In genomic region chr12:27339171-27339751, GRCm38 (mm10) we compare ENCODE assay signal across 8 mouse cellular contexts. TPM values are rescaled to one million over a fixed set of nuclear protein-coding genes. Genes with fewer than 3 reads are reported as not detected.
DNase-seq lines count a peak whose midpoint lies in the region; ATAC-seq lines count a peak whose summit lies in the region.

No protein-coding gene starts in this region.

- H3K27ac ChIP-seq in forebrain, embryonic 11.5 days (ENCODE audit: low read depth, low read length) = peak overlapping the region; percentile 91
- peak overlapping the region; percentile 94 for H3K27ac ChIP-seq in hindbrain, embryonic 11.5 days (ENCODE audit: low read depth, low read length)

- no peaks in the 10 kb centered on the region for H3K9me3 ChIP-seq in forebrain, embryonic 11.5 days (ENCODE audit: control insufficient read depth, low read length)
- H3K9me3 ChIP-seq in hindbrain, embryonic 11.5 days (ENCODE audit: control insufficient read depth, low read length) = no peaks in the 10 kb centered on the region

- under 1% methylated on average over 47 of the region's 47 CpGs for WGBS in forebrain, embryonic 11.5 days
- 0% methylated on average over 45 of the region's 47 CpGs for WGBS in hindbrain, embryonic 11.5 days

- peak overlapping the region; percentile 100 for H3K4me3 ChIP-seq in forebrain, embryonic 11.5 days (ENCODE audit: low read depth, low read length)
- peak overlapping the region; percentile 100 for H3K4me3 ChIP-seq in hindbrain, embryonic 11.5 days (ENCODE audit: low read depth, low read length)

- peak overlapping the region; percentile 99 for H3K9ac ChIP-seq in forebrain, embryonic 11.5 days (ENCODE audit: low read length)
- peak overlapping the region; percentile 99 for H3K9ac ChIP-seq in hindbrain, embryonic 11.5 days (ENCODE audit: low read depth, low read length)

- H3K36me3 ChIP-seq in forebrain, embryonic 11.5 days (ENCODE audit: control insufficient read depth, insufficient read depth, low read length) = peaks cover 5% of the 10 kb centered on the region; the same call in 1 of the 2 replicates
- 0 out of 2 replicates have a peak, but pooled peaks cover 4% of the 10 kb centered on the region for H3K36me3 ChIP-seq in hindbrain, embryonic 11.5 days (ENCODE audit: control insufficient read depth, insufficient read depth, low read length)

- no peak for ATAC-seq in forebrain, embryonic 11.5 days (replicated peaks; ENCODE audit: low FRiP score)
- ATAC-seq in hindbrain, embryonic 11.5 days (ENCODE audit: low FRiP score) = no peak

- DNase-seq in thymus, postnatal 4 days = peak; percentile 8
- DNase-seq in thymus, postnatal 36 days = no peak
- DNase-seq in forebrain, embryonic 11.5 days (ENCODE audit: low spot score) = peak; percentile 79
- peak; percentile 79 for DNase-seq in hindbrain, embryonic 11.5 days (ENCODE audit: low spot score)
- peak; percentile 59 to 71 for DNase-seq in left cerebral cortex, adult 18-20 months (ENCODE audit: low spot score in 2 of 2)
- peak; percentile 58 for DNase-seq in lung, postnatal 10 days
- peak; percentile 72 for DNase-seq in right cerebral cortex, postnatal 14 days
- no peak for DNase-seq in thymus, postnatal 25 days

- 0 out of 2 replicates have a peak, but pooled peaks cover 4% of the 10 kb centered on the region for H3K4me1 ChIP-seq in forebrain, embryonic 11.5 days (replicated peaks; ENCODE audit: control insufficient read depth, insufficient read depth, low read length)
- H3K4me1 ChIP-seq in hindbrain, embryonic 11.5 days (replicated peaks; ENCODE audit: control insufficient read depth, insufficient read depth, low read length) = peaks cover 2% of the 10 kb centered on the region; the same call in 1 of the 2 replicates

- H3K27me3 ChIP-seq in forebrain, embryonic 11.5 days (ENCODE audit: control insufficient read depth, insufficient read depth, low read length) = no peaks in the 10 kb centered on the region
- H3K27me3 ChIP-seq in hindbrain, embryonic 11.5 days (ENCODE audit: control insufficient read depth, insufficient read depth, low read length) = no peaks in the 10 kb centered on the region

- peak overlapping the region; percentile 60 for H3K4me2 ChIP-seq in forebrain, embryonic 11.5 days (ENCODE audit: low read depth, low read length, severe bottlenecking)
- H3K4me2 ChIP-seq in hindbrain, embryonic 11.5 days (replicated peaks; ENCODE audit: low read depth, low read length) = peak overlapping the region; percentile 42

RNA-seq across cellular contexts. Expression of gene Sox11, which starts 3.1 kb away (rescaled TPM):
- 568 and 596 TPM in 2 replicates for polyA plus RNA-seq in forebrain, embryonic 11.5 days (2014; fragmentation: Nextera tagmentation; extraction: Ambion mirVana)
- 728 and 786 TPM in 2 replicates for polyA plus RNA-seq in hindbrain, embryonic 11.5 days (2014; fragmentation: Nextera tagmentation; extraction: Ambion mirVana)
- 10 to 100 TPM; 12.0 to 14.4 TPM for total RNA-seq in left cerebral cortex, adult 18-20 months (2021)

Comparison
In these comparisons a context has a peak if more than half of its experiments do, and no peak if none do; other contexts are left out.
1. DNase-seq: peak in thymus, postnatal 4 days (single experiment), forebrain, embryonic 11.5 days (single experiment), hindbrain, embryonic 11.5 days (single experiment), left cerebral cortex, adult 18-20 months (2 of 2), lung, postnatal 10 days (single experiment) and right cerebral cortex, postnatal 14 days (single experiment); none in thymus, postnatal 36 days (0 of 2) and thymus, postnatal 25 days (single experiment).